Mouse (Mus musculus): ENCODE data around the gene Krtcap3.

DNA sequence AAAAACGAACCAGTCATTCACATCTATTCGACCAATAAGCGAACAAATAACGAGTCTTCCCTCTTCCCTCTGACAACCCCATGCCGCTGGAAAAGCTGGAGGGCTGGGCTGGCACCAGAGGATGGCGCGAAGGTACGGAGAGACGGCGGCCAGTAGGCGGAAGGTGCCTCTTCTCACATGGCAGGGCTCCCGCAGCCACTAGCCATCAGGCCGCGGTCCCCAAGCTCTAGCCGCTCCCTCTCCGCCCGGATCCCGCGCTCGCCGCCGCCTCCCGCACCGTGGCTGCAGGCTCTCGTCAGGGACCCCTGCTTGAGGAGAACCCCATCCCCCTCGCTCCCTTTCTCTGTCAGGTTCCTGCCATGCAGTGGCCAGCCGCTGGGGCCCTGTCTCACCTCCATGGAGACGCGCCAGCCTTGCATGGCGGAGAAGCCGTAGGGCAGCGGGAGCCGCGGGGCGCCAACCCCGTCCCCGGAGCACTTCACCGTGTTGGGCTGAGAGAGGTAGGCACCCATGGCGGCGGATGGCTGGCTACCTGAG lies 31.5 kb upstream of the Krtcap3 start:
- TF ChIP-seq POLR2A (IDR thresholded peaks at IDR 0.05; ENCODE audit: extremely low read depth, insufficient read depth, low read length) (0 out of 2 replicates have a peak, but pooled peaks have one; percentile 4), CTCF (IDR thresholded peaks at IDR 0.05; ENCODE audit: low read depth, low read length) (no peak)
